Mouse (Mus musculus) gastrocnemius, adult 18-20 months (tissue): ENCODE measurements around the gene Xpc. TPM values are rescaled to one million over a fixed set of nuclear protein-coding genes. Genes with fewer than 3 reads are reported as not detected.

ENCODE experiments used
- DNase-seq: peaks from one replicate; pipeline ENCODE4 v3.0.0; 2021; ENCODE audit warnings: low spot score
- long read RNA-seq, 2 experiments: library from polyadenylated mRNA; stranded (forward); transcript quantifications; one replicate each; pipeline ENCODE4 v2.0.0; 2021
- total RNA-seq, 2 experiments: library from RNA; stranded (reverse); gene quantifications; 2 replicates each; pipeline ENCODE4 v1.2.3; 2021

Gene Xpc
- total RNA-seq, result 1 to 10 TPM; 8.1 to 9.0 TPM
- long read RNA-seq, experiment 1, transcript Xpc-201 (16 exons, 3,634 nt), result major isoform, 15 of 15 reads
- long read RNA-seq, experiment 1, partial matches to known transcripts, result 0 of 15 reads
- long read RNA-seq, experiment 1, other reads (novel, unspliced or antisense), result 0 of 15 reads
- long read RNA-seq, experiment 2, transcript Xpc-201 (16 exons, 3,634 nt), result major isoform, 14 of 17 reads
- long read RNA-seq, experiment 2, partial matches to known transcripts, result 2 of 17 reads
- long read RNA-seq, experiment 2, other reads (novel, unspliced or antisense), result 1 of 17 reads

GRCm38 (mm10) chr6:91515545-91516449, at the start of gene Xpc, which contains the start of gene Lsm3:
Xpc (minus strand) TSS chr6:91515888.
Lsm3 (plus strand) TSS chr6:91515928.
- DNase-seq, result peak; percentile 99

GRCm38 (mm10) chr6:91563031-91563430, 47.3 kb upstream of the Xpc start:
- DNase-seq, result peak; percentile 21

GRCm38 (mm10) chr6:91560186-91560585, 44.5 kb upstream of the Xpc start:
- no peak for DNase-seq

- DNase-seq, result no peak
Observed at GRCm38 (mm10) chr6:91559371-91559770, 43.7 kb upstream of the Xpc start.

GRCm38 (mm10) chr6:91558565-91558964, 42.9 kb upstream of the Xpc start:
- DNase-seq, result no peak

- no peak for DNase-seq
Observed at GRCm38 (mm10) chr6:91552693-91553092, 37.0 kb upstream of the Xpc start.

GRCm38 (mm10) chr6:91551671-91552070, 36.0 kb upstream of the Xpc start:
- no peak for DNase-seq

GRCm38 (mm10) chr6:91549621-91550020, 33.9 kb upstream of the Xpc start:
- no peak for DNase-seq

- no peak for DNase-seq
Observed at GRCm38 (mm10) chr6:91547313-91547712, 31.6 kb upstream of the Xpc start.

- no peak for DNase-seq
Observed at GRCm38 (mm10) chr6:91546241-91546884, 30.7 kb upstream of the Xpc start.

GRCm38 (mm10) chr6:91543056-91543455, 27.4 kb upstream of the Xpc start:
- no peak for DNase-seq

GRCm38 (mm10) chr6:91541276-91541675, 25.6 kb upstream of the Xpc start:
- DNase-seq, result no peak

GRCm38 (mm10) chr6:91536047-91536765, 20.5 kb upstream of the Xpc start:
- DNase-seq, result no peak

- DNase-seq, result no peak
Observed at GRCm38 (mm10) chr6:91535231-91535630, 19.5 kb upstream of the Xpc start.

GRCm38 (mm10) chr6:91534268-91534667, 18.6 kb upstream of the Xpc start:
- no peak for DNase-seq

GRCm38 (mm10) chr6:91533771-91534170, 18.1 kb upstream of the Xpc start:
- DNase-seq, result no peak

- no peak for DNase-seq
Observed at GRCm38 (mm10) chr6:91533359-91533758, 17.7 kb upstream of the Xpc start.

GRCm38 (mm10) chr6:91532661-91533060, 17.0 kb upstream of the Xpc start:
- no peak for DNase-seq

GRCm38 (mm10) chr6:91531276-91531675, 15.6 kb upstream of the Xpc start:
- peak; percentile 59 for DNase-seq

GRCm38 (mm10) chr6:91530673-91531072, 15.0 kb upstream of the Xpc start:
- peak; percentile 51 for DNase-seq

GRCm38 (mm10) chr6:91528265-91528664, 12.6 kb upstream of the Xpc start:
- peak; percentile 83 for DNase-seq
